Mouse (Mus musculus): ENCODE measurements around the gene Trim11. TPM values are rescaled to one million over a fixed set of nuclear protein-coding genes. Genes with fewer than 3 reads are reported as not detected.

Gene Trim11
- total RNA-seq, 2 experiments from 2014 or later, result 22.2 to 33.2 TPM

GRCm38 (mm10) chr11:58979183-58979582 is 1.3 kb downstream of the Trim11 start:
- ATAC-seq (ENCODE audit: poor library complexity, severe bottlenecking), result peak; percentile 14; the same call in 1 of the 2 replicates

GRCm38 (mm10) chr11:58979661-58980060 is 1.8 kb downstream of the Trim11 start:
- ATAC-seq (ENCODE audit: poor library complexity, severe bottlenecking), result peak; percentile 59

- ATAC-seq (ENCODE audit: poor library complexity, severe bottlenecking), result no peak
Observed at GRCm38 (mm10) chr11:58980381-58980990, 2.6 kb downstream of the Trim11 start.

- peak; percentile 64 for ATAC-seq (ENCODE audit: poor library complexity, severe bottlenecking)
Observed at GRCm38 (mm10) chr11:58981541-58982447, 3.9 kb downstream of the Trim11 start.

- ATAC-seq (ENCODE audit: poor library complexity, severe bottlenecking), result peak; percentile 38; the same call in 1 of the 2 replicates
Observed at GRCm38 (mm10) chr11:58982471-58983097, 4.7 kb downstream of the Trim11 start.

- ATAC-seq (ENCODE audit: poor library complexity, severe bottlenecking), result no peak
Observed at GRCm38 (mm10) chr11:58983691-58984341, 5.9 kb downstream of the Trim11 start.

- no peak for ATAC-seq (ENCODE audit: poor library complexity, severe bottlenecking)
Observed at GRCm38 (mm10) chr11:58984657-58985056, 6.8 kb downstream of the Trim11 start.

- no peak for ATAC-seq (ENCODE audit: poor library complexity, severe bottlenecking)
Observed at GRCm38 (mm10) chr11:58985299-58985917, 7.5 kb downstream of the Trim11 start.

GRCm38 (mm10) chr11:58989166-58989565 is 11.3 kb downstream of the Trim11 start:
- no peak for ATAC-seq (ENCODE audit: poor library complexity, severe bottlenecking)

GRCm38 (mm10) chr11:58990141-58990540 is 12.2 kb downstream of the Trim11 start:
- no peak for ATAC-seq (ENCODE audit: poor library complexity, severe bottlenecking)

- ATAC-seq (ENCODE audit: poor library complexity, severe bottlenecking), result no peak
Observed at GRCm38 (mm10) chr11:58990794-58991193, 12.9 kb downstream of the Trim11 start.

- no peak for ATAC-seq (ENCODE audit: poor library complexity, severe bottlenecking)
Observed at GRCm38 (mm10) chr11:58991911-58992310, 14.0 kb downstream of the Trim11 start.

GRCm38 (mm10) chr11:58993091-58993670 is 15.3 kb downstream of the Trim11 start:
- no peak for ATAC-seq (ENCODE audit: poor library complexity, severe bottlenecking)

- ATAC-seq (ENCODE audit: poor library complexity, severe bottlenecking), result peak; percentile 67
Observed at GRCm38 (mm10) chr11:58994337-58994826, 16.5 kb downstream of the Trim11 start.

- no peak for ATAC-seq (ENCODE audit: poor library complexity, severe bottlenecking)
Observed at GRCm38 (mm10) chr11:58995061-58995806, 17.3 kb downstream of the Trim11 start.

GRCm38 (mm10) chr11:58995807-58996370 is 18.0 kb downstream of the Trim11 start:
- ATAC-seq (ENCODE audit: poor library complexity, severe bottlenecking), result peak; percentile 41

GRCm38 (mm10) chr11:58997541-58997940 is 19.6 kb downstream of the Trim11 start:
- no peak for ATAC-seq (ENCODE audit: poor library complexity, severe bottlenecking)

GRCm38 (mm10) chr11:58999158-58999557 is 21.3 kb downstream of the Trim11 start:
- ATAC-seq (ENCODE audit: poor library complexity, severe bottlenecking), result no peak

GRCm38 (mm10) chr11:58999830-59000229 is 21.9 kb downstream of the Trim11 start:
- ATAC-seq (ENCODE audit: poor library complexity, severe bottlenecking), result no peak

Data from megakaryocyte, adult 5-6 weeks (primary cell).